Comparison of ENCODE assay signal across 8 mouse cellular contexts in genomic region chr11:7062566-7062965, GRCm38 (mm10). TPM values are rescaled to one million over a fixed set of nuclear protein-coding genes. Genes with fewer than 3 reads are reported as not detected.
DNase-seq lines count a peak whose midpoint lies in the region; ATAC-seq and TF ChIP-seq lines count a peak whose summit lies in the region.
"Had no signal": no experiment of that assay in that cellular context is flagged by ENCODE, and none has a peak within 500 bp of the region (broad histone marks: within the 10 kb centered on the region; RNA-seq: fewer than 3 reads in every experiment).

No protein-coding gene starts in this region.

- 4% methylated on average over 10 of the region's 10 CpGs for WGBS in embryonic facial prominence, embryonic 14.5 days
- WGBS in hindbrain, embryonic 14.5 days = 7% methylated on average over 10 of the region's 10 CpGs
- 8% methylated on average over 10 of the region's 10 CpGs for WGBS in neural tube, embryonic 13.5 days

- no peaks in the 10 kb centered on the region for H3K36me3 ChIP-seq in embryonic facial prominence, embryonic 14.5 days (ENCODE audit: control insufficient read depth, insufficient read depth, low read length)
- H3K36me3 ChIP-seq in hindbrain, embryonic 14.5 days (replicated peaks; ENCODE audit: control insufficient read depth, insufficient read depth) = no peaks in the 10 kb centered on the region
- H3K36me3 ChIP-seq in neural tube, embryonic 13.5 days = no peaks in the 10 kb centered on the region

- DNase-seq in left cerebral cortex, adult 2 months (ENCODE audit: extremely low spot score in 1 of 2, low spot score in 2 of 2) = no peak
- DNase-seq in left cerebral cortex, adult 8-10 months (ENCODE audit: low spot score in 2 of 2) = no peak
- no peak for DNase-seq in embryonic facial prominence, embryonic 14.5 days (ENCODE audit: low spot score)
- DNase-seq in hindbrain, embryonic 14.5 days (ENCODE audit: low spot score) = no peak
- DNase-seq in adrenal gland, adult 8-10 months = no peak
- DNase-seq in urinary bladder, postnatal 10 days (ENCODE audit: low spot score) = no peak

- TF ChIP-seq CTCF in left cerebral cortex, adult 2 months (IDR thresholded peaks at IDR 0.05) = no peak

- H3K4me1 ChIP-seq in embryonic facial prominence, embryonic 14.5 days (ENCODE audit: control insufficient read depth, insufficient read depth, low read length) = peaks cover 15% of the 10 kb centered on the region; the same call in 1 of the 2 replicates
- peaks cover 33% of the 10 kb centered on the region for H3K4me1 ChIP-seq in hindbrain, embryonic 14.5 days (replicated peaks; ENCODE audit: control insufficient read depth, insufficient read depth, low read length)
- H3K4me1 ChIP-seq in neural tube, embryonic 13.5 days (replicated peaks) = peaks cover 34% of the 10 kb centered on the region

- H3K9me3 ChIP-seq in embryonic facial prominence, embryonic 14.5 days (ENCODE audit: control insufficient read depth, low read length) = no peaks in the 10 kb centered on the region
- no peaks in the 10 kb centered on the region for H3K9me3 ChIP-seq in hindbrain, embryonic 14.5 days (ENCODE audit: control insufficient read depth, low read length)
- no peaks in the 10 kb centered on the region for H3K9me3 ChIP-seq in neural tube, embryonic 13.5 days

- H3K27me3 ChIP-seq in embryonic facial prominence, embryonic 14.5 days (replicated peaks; ENCODE audit: control insufficient read depth, insufficient read depth, low read length) = peaks cover 75% of the 10 kb centered on the region
- H3K27me3 ChIP-seq in hindbrain, embryonic 14.5 days (ENCODE audit: control insufficient read depth, insufficient read depth, low read length) = peaks cover 35% of the 10 kb centered on the region
- H3K27me3 ChIP-seq in neural tube, embryonic 13.5 days = peaks cover 60% of the 10 kb centered on the region

- H3K9ac ChIP-seq in embryonic facial prominence, embryonic 14.5 days (ENCODE audit: low read depth, low read length) = no peak overlapping the region; the same call in 1 of the 2 replicates
- H3K9ac ChIP-seq in hindbrain, embryonic 14.5 days = peak overlapping the region; percentile 79
- peak overlapping the region; percentile 76 for H3K9ac ChIP-seq in neural tube, embryonic 13.5 days

- H3K4me3 ChIP-seq in left cerebral cortex, adult 2 months = peak overlapping the region; percentile 63
- peak overlapping the region; percentile 55 for H3K4me3 ChIP-seq in embryonic facial prominence, embryonic 14.5 days (ENCODE audit: low read depth, low read length)
- H3K4me3 ChIP-seq in hindbrain, embryonic 14.5 days (replicated peaks; ENCODE audit: low read length) = peak overlapping the region; percentile 50
- peak overlapping the region; percentile 67 for H3K4me3 ChIP-seq in neural tube, embryonic 13.5 days
- H3K4me3 ChIP-seq: erythroblast, embryonic 14.5 days had no signal

- intact Hi-C loops in left cerebral cortex, adult 2 months (cut with DNase I) = loop anchor here (5.0 to 10.0 kb wide), 3 partner anchors 295 to 588 kb away; partner anchors contain the start of genes Purb and Ramp3

- peak overlapping the region; percentile 93 for H3K4me2 ChIP-seq in embryonic facial prominence, embryonic 14.5 days (ENCODE audit: low read depth, low read length)
- H3K4me2 ChIP-seq in hindbrain, embryonic 14.5 days (replicated peaks) = peak overlapping the region; percentile 77
- H3K4me2 ChIP-seq in neural tube, embryonic 13.5 days = peak overlapping the region; percentile 73

- H3K27ac ChIP-seq in left cerebral cortex, adult 2 months = peak overlapping the region; percentile 90
- H3K27ac ChIP-seq in embryonic facial prominence, embryonic 14.5 days (replicated peaks; ENCODE audit: low read depth, low read length) = no peak overlapping the region
- peak overlapping the region; percentile 38; the same call in 1 of the 2 replicates for H3K27ac ChIP-seq in hindbrain, embryonic 14.5 days
- no peak overlapping the region for H3K27ac ChIP-seq in neural tube, embryonic 13.5 days (replicated peaks)

- no peak for ATAC-seq in embryonic facial prominence, embryonic 14.5 days (ENCODE audit: low read depth)
- ATAC-seq in hindbrain, embryonic 14.5 days (ENCODE audit: low FRiP score) = no peak
- no peak; the same call in 1 of the 2 replicates for ATAC-seq in neural tube, embryonic 13.5 days (ENCODE audit: low read depth)

RNA-seq across cellular contexts. Expression of gene Adcy1, which starts 0.7 kb away (rescaled TPM):
- total RNA-seq in left cerebral cortex, adult 2 months (2021) = 100 to 1,000 TPM; 298 to 316 TPM
- total RNA-seq in left cerebral cortex, adult 8-10 months (2022) = 100 to 1,000 TPM; 239 to 296 (median 267) TPM
- polyA plus RNA-seq in embryonic facial prominence, embryonic 14.5 days (2014; fragmentation: Nextera tagmentation; extraction: Ambion mirVana) = 2.5 and 2.6 TPM in 2 replicates
- 17.2 and 20.3 TPM in 2 replicates for polyA plus RNA-seq in hindbrain, embryonic 14.5 days (2014; fragmentation: Nextera tagmentation; extraction: Ambion mirVana)
- polyA plus RNA-seq in neural tube, embryonic 13.5 days (2015; fragmentation: Nextera tagmentation; extraction: Ambion mirVana) = 5.5 and 5.7 TPM in 2 replicates
- 1 to 10 TPM; 3.7 to 6.5 (median 5.2) TPM for total RNA-seq in adrenal gland, adult 8-10 months (2022)

Comparison
In these comparisons a context has a peak if more than half of its experiments do, and no peak if none do; other contexts are left out.
1. H3K27ac ChIP-seq: peak in left cerebral cortex, adult 2 months (single experiment) and hindbrain, embryonic 14.5 days (single experiment); none in embryonic facial prominence, embryonic 14.5 days (single experiment) and neural tube, embryonic 13.5 days (single experiment).
2. RNA of gene Adcy1, which starts 0.7 kb away (total RNA-seq): 298 to 316 TPM in left cerebral cortex, adult 2 months and 239 to 296 TPM in left cerebral cortex, adult 8-10 months; 3.7 to 6.5 TPM in adrenal gland, adult 8-10 months; every median in the first group is over 10 times any median in the second.
3. Peak in every context shown above with its lines, with median percentiles within 50 percentile points of each other: H3K4me3 ChIP-seq and H3K4me2 ChIP-seq.